Mouse (Mus musculus) hindbrain, postnatal 0 days (tissue): Measurements from ENCODE around the gene Clec2d. TPM values are rescaled to one million over a fixed set of nuclear protein-coding genes. Genes with fewer than 3 reads are reported as not detected.

Experiments used
- ATAC-seq: fragments of 200-750 bp; cut with Nextera tagmentation; 2 replicates; pipeline ENCODE4 v1.8.0; 2017; ENCODE audit warnings: mild to moderate bottlenecking, moderate TSS enrichment, moderate library complexity
- DNase-seq: peaks from one replicate; pipeline ENCODE4 v3.0.0-alpha.2; 2015; ENCODE audit warnings: low spot score
- H3K27ac ChIP-seq: fragments of 300-500 bp; sonication (generic); 2 replicates; pipeline ENCODE4 v1.5.1; 2014; ENCODE audit warnings: mild to moderate bottlenecking
- H3K27me3 ChIP-seq: fragments of 300-500 bp; sonication (generic); 2 replicates; pipeline ENCODE4 v1.6.1; 2014; ENCODE audit warnings: low read length, mixed read lengths; ENCODE audit not compliant: insufficient read depth
- H3K36me3 ChIP-seq: fragments of 300-500 bp; sonication (generic); 2 replicates; pipeline ENCODE4 v1.6.1; 2014; ENCODE audit warnings: low read length, mixed read lengths; ENCODE audit not compliant: insufficient read depth
- H3K4me1 ChIP-seq: fragments of 300-500 bp; sonication (generic); 2 replicates; pipeline ENCODE4 v1.6.1; 2014; ENCODE audit warnings: antibody characterized with exemption, low read length, mixed read lengths; ENCODE audit not compliant: insufficient read depth
- H3K4me2 ChIP-seq: fragments of 300-500 bp; sonication (generic); 2 replicates; pipeline ENCODE4 v1.6.1; 2014; ENCODE audit warnings: low read depth, mild to moderate bottlenecking, low read length, moderate library complexity, mixed read lengths
- H3K4me3 ChIP-seq: fragments of 300-500 bp; sonication (generic); 2 replicates; pipeline ENCODE4 v1.5.1; 2014; ENCODE audit warnings: low read length
- H3K9ac ChIP-seq: fragments of 300-500 bp; sonication (generic); replicated peaks from 2 replicates; pipeline ENCODE4 v1.6.1; 2014; ENCODE audit warnings: mild to moderate bottlenecking, low read length, moderate library complexity, mixed read lengths
- H3K9me3 ChIP-seq: fragments of 300-500 bp; sonication (generic); 2 replicates; pipeline ENCODE4 v1.6.1; 2016; ENCODE audit warnings: low read length, mixed read lengths
- CTCF ChIP-seq: IDR thresholded peaks from 2 replicates; pipeline ENCODE4 v1.5.1; 2016; ENCODE audit warnings: antibody characterized with exemption, control low read depth, low read depth
- WGBS: fragments of 180-500 bp; shearing (Covaris S2); extraction: QIAGEN DNeasy Blood & Tissue Kit; methylation state at CpG from one replicate; pipeline ENCODE4 v1.1.7; 2014; 5-methylcytosine and 5-hydroxymethylcytosine counted together
- polyA plus RNA-seq: library from polyadenylated mRNA; unstranded; fragments of >200 nt; fragmentation: Nextera tagmentation; extraction: Ambion mirVana; gene quantifications from 2 replicates; pipeline ENCODE4 v1.2.1, GENCODE M21; 2015
- total RNA-seq: library from RNA; depleted of rRNA; stranded (reverse); fragments of >200 nt; gene quantifications from 2 replicates; pipeline ENCODE4 v1.2.3, GENCODE M21; 2014

Gene Clec2d
- total and polyA plus RNA-seq, 2 experiments from 2014 or later, result 10.5 TPM; not detected in 1

- Histone ChIP-seq H3K36me3 (no peaks in the 10 kb centered on the region), H3K9me3 (no peaks in the 10 kb centered on the region), H3K4me1 (no peaks in the 10 kb centered on the region), H3K27ac (no peak overlapping the region), H3K9ac (no peak overlapping the region), H3K4me2 (no peak overlapping the region), H3K4me3 (no peak overlapping the region), H3K27me3 (no peaks in the 10 kb centered on the region)
- 87% methylated on average over 3 of the region's 3 CpGs for WGBS
- TF ChIP-seq CTCF, result no peak
- ATAC-seq (no peak), DNase-seq (no peak)
These were observed 17.7 kb upstream of the Clec2d start for GRCm38 (mm10) chr6:129162587-129163159.

GRCm38 (mm10) chr6:129163606-129164005 is 16.8 kb upstream of the Clec2d start:
- Histone ChIP-seq H3K27me3 (no peaks in the 10 kb centered on the region), H3K9me3 (no peaks in the 10 kb centered on the region), H3K4me2 (no peak overlapping the region), H3K4me1 (no peaks in the 10 kb centered on the region), H3K4me3 (no peak overlapping the region), H3K9ac (no peak overlapping the region), H3K36me3 (no peaks in the 10 kb centered on the region), H3K27ac (no peak overlapping the region)
- ATAC-seq (no peak), DNase-seq (no peak)
- no peak for TF ChIP-seq CTCF
- WGBS, result 84% methylated on average over 1 of the region's 1 CpGs

GRCm38 (mm10) chr6:129170925-129171324 is 9.5 kb upstream of the Clec2d start:
- H3K4me1 ChIP-seq, result no peaks in the 10 kb centered on the region
- H3K27me3 ChIP-seq, result no peaks in the 10 kb centered on the region
- ATAC-seq (no peak), DNase-seq (no peak)
- no peaks in the 10 kb centered on the region for H3K36me3 ChIP-seq
- H3K4me2 ChIP-seq, result no peak overlapping the region
- H3K27ac ChIP-seq, result no peak overlapping the region
- TF ChIP-seq CTCF, result no peak
- 97% methylated on average over 1 of the region's 1 CpGs for WGBS
- no peak overlapping the region for H3K4me3 ChIP-seq
- H3K9ac ChIP-seq, result no peak overlapping the region
- H3K9me3 ChIP-seq, result no peaks in the 10 kb centered on the region

GRCm38 (mm10) chr6:129171675-129172074 is 8.7 kb upstream of the Clec2d start:
- 100% methylated on average over 1 of the region's 1 CpGs for WGBS

GRCm38 (mm10) chr6:129174836-129175235 is 5.6 kb upstream of the Clec2d start:
- H3K4me2 ChIP-seq, result no peak overlapping the region
- no peaks in the 10 kb centered on the region for H3K36me3 ChIP-seq
- DNase-seq (no peak), ATAC-seq (no peak)
- no peak overlapping the region for H3K27ac ChIP-seq
- H3K27me3 ChIP-seq, result no peaks in the 10 kb centered on the region
- TF ChIP-seq CTCF, result no peak
- H3K4me1 ChIP-seq, result no peaks in the 10 kb centered on the region
- no peaks in the 10 kb centered on the region for H3K9me3 ChIP-seq
- no peak overlapping the region for H3K9ac ChIP-seq
- no peak overlapping the region for H3K4me3 ChIP-seq

More at GRCm38 (mm10) chr6:129171675-129172074, 8.7 kb upstream of the Clec2d start:
- no peaks in the 10 kb centered on the region for H3K9me3 ChIP-seq
- no peaks in the 10 kb centered on the region for H3K36me3 ChIP-seq
- no peak overlapping the region for H3K9ac ChIP-seq
- no peak overlapping the region for H3K4me2 ChIP-seq
- no peak overlapping the region for H3K4me3 ChIP-seq
- no peaks in the 10 kb centered on the region for H3K27me3 ChIP-seq
- ATAC-seq, result no peak
- no peaks in the 10 kb centered on the region for H3K4me1 ChIP-seq
- no peak for TF ChIP-seq CTCF
- DNase-seq, result no peak
- H3K27ac ChIP-seq, result no peak overlapping the region

GRCm38 (mm10) chr6:129175612-129176011 is 4.8 kb upstream of the Clec2d start:
- Histone ChIP-seq H3K4me1 (no peaks in the 10 kb centered on the region), H3K9ac (no peak overlapping the region), H3K4me2 (no peak overlapping the region), H3K27ac (no peak overlapping the region), H3K36me3 (no peaks in the 10 kb centered on the region), H3K9me3 (no peaks in the 10 kb centered on the region), H3K27me3 (no peaks in the 10 kb centered on the region), H3K4me3 (no peak overlapping the region)
- DNase-seq, result no peak
- no peak for ATAC-seq
- no peak for TF ChIP-seq CTCF

- 79% methylated on average over 1 of the region's 1 CpGs for WGBS
- no peaks in the 10 kb centered on the region for H3K9me3 ChIP-seq
- no peak for ATAC-seq
These were observed 3.8 kb upstream of the Clec2d start for GRCm38 (mm10) chr6:129176621-129177020.

More at GRCm38 (mm10) chr6:129176621-129177020, 3.8 kb upstream of the Clec2d start:
- Histone ChIP-seq H3K36me3 (no peaks in the 10 kb centered on the region), H3K27ac (no peak overlapping the region), H3K4me1 (no peaks in the 10 kb centered on the region), H3K4me3 (no peak overlapping the region), H3K27me3 (no peaks in the 10 kb centered on the region), H3K9ac (no peak overlapping the region), H3K4me2 (no peak overlapping the region)
- TF ChIP-seq CTCF, result no peak
- DNase-seq, result no peak
